Mouse (Mus musculus) hindbrain, postnatal 0 days (tissue): ENCODE data around the gene Mrps18b. TPM values are rescaled to one million over a fixed set of nuclear protein-coding genes. Genes with fewer than 3 reads are reported as not detected.
A peak's percentile ranks its signal among the peaks of the same experiment; 100 is the strongest.

ENCODE experiments used
- ATAC-seq: fragments of 200-750 bp; cut with Nextera tagmentation; 2 replicates; pipeline ENCODE4 v1.8.0; 2017; ENCODE audit warnings: mild to moderate bottlenecking, moderate TSS enrichment, moderate library complexity
- DNase-seq: peaks from one replicate; pipeline ENCODE4 v3.0.0-alpha.2; 2015; ENCODE audit warnings: low spot score
- H3K27ac ChIP-seq: fragments of 300-500 bp; sonication (generic); 2 replicates; pipeline ENCODE4 v1.5.1; 2014; ENCODE audit warnings: mild to moderate bottlenecking
- H3K27me3 ChIP-seq: fragments of 300-500 bp; sonication (generic); 2 replicates; pipeline ENCODE4 v1.6.1; 2014; ENCODE audit warnings: low read length, mixed read lengths; ENCODE audit not compliant: insufficient read depth
- H3K36me3 ChIP-seq: fragments of 300-500 bp; sonication (generic); 2 replicates; pipeline ENCODE4 v1.6.1; 2014; ENCODE audit warnings: low read length, mixed read lengths; ENCODE audit not compliant: insufficient read depth
- H3K4me1 ChIP-seq: fragments of 300-500 bp; sonication (generic); 2 replicates; pipeline ENCODE4 v1.6.1; 2014; ENCODE audit warnings: antibody characterized with exemption, low read length, mixed read lengths; ENCODE audit not compliant: insufficient read depth
- H3K4me2 ChIP-seq: fragments of 300-500 bp; sonication (generic); 2 replicates; pipeline ENCODE4 v1.6.1; 2014; ENCODE audit warnings: low read depth, mild to moderate bottlenecking, low read length, moderate library complexity, mixed read lengths
- H3K4me3 ChIP-seq: fragments of 300-500 bp; sonication (generic); 2 replicates; pipeline ENCODE4 v1.5.1; 2014; ENCODE audit warnings: low read length
- H3K9ac ChIP-seq: fragments of 300-500 bp; sonication (generic); replicated peaks from 2 replicates; pipeline ENCODE4 v1.6.1; 2014; ENCODE audit warnings: mild to moderate bottlenecking, low read length, moderate library complexity, mixed read lengths
- H3K9me3 ChIP-seq: fragments of 300-500 bp; sonication (generic); 2 replicates; pipeline ENCODE4 v1.6.1; 2016; ENCODE audit warnings: low read length, mixed read lengths
- CTCF ChIP-seq: IDR thresholded peaks from 2 replicates; pipeline ENCODE4 v1.5.1; 2016; ENCODE audit warnings: antibody characterized with exemption, control low read depth, low read depth
- WGBS: fragments of 180-500 bp; shearing (Covaris S2); extraction: QIAGEN DNeasy Blood & Tissue Kit; methylation state at CpG from one replicate; pipeline ENCODE4 v1.1.7; 2014; 5-methylcytosine and 5-hydroxymethylcytosine counted together
- polyA plus RNA-seq: library from polyadenylated mRNA; unstranded; fragments of >200 nt; fragmentation: Nextera tagmentation; extraction: Ambion mirVana; gene quantifications from 2 replicates; pipeline ENCODE4 v1.2.1, GENCODE M21; 2015
- total RNA-seq: library from RNA; depleted of rRNA; stranded (reverse); fragments of >200 nt; gene quantifications from 2 replicates; pipeline ENCODE4 v1.2.3, GENCODE M21; 2014

Mrps18b gene
- total and polyA plus RNA-seq, 2 experiments from 2014 or later: 42.9 to 72.2 TPM

DNA sequence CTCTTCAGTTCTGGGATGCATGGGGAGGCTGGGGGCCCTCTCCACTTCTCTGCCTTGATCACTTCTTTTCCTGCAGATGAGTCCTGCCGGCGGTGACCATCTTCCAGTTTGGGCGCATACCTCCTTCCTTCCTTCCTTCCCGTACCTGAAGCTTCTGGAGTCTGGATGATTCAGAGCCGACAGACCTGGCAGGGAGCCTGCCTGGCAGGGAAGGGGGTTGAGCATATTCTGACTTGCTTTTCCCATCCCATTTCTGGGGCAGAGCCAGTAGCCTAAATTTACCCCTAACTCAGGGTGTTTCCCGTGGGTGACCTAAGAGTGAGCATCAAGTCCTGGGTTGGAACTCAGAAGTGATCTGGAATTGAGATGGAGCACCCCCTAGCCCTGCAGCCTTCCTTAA, 41.5 kb downstream of the Mrps18b start:
- Histone ChIP-seq H3K27me3 (no peaks in the 10 kb centered on the region), H3K9me3 (no peaks in the 10 kb centered on the region), H3K4me1 (peaks cover 8% of the 10 kb centered on the region), H3K36me3 (peaks cover 3% of the 10 kb centered on the region; the same call in 1 of the 2 replicates), H3K4me2 (no peak overlapping the region), H3K4me3 (no peak overlapping the region), H3K27ac (no peak overlapping the region), H3K9ac (no peak overlapping the region)
- DNase-seq (no peak), ATAC-seq (no peak)
- 90% methylated on average over 6 of the region's 6 CpGs for WGBS
- TF ChIP-seq CTCF: no peak

DNA sequence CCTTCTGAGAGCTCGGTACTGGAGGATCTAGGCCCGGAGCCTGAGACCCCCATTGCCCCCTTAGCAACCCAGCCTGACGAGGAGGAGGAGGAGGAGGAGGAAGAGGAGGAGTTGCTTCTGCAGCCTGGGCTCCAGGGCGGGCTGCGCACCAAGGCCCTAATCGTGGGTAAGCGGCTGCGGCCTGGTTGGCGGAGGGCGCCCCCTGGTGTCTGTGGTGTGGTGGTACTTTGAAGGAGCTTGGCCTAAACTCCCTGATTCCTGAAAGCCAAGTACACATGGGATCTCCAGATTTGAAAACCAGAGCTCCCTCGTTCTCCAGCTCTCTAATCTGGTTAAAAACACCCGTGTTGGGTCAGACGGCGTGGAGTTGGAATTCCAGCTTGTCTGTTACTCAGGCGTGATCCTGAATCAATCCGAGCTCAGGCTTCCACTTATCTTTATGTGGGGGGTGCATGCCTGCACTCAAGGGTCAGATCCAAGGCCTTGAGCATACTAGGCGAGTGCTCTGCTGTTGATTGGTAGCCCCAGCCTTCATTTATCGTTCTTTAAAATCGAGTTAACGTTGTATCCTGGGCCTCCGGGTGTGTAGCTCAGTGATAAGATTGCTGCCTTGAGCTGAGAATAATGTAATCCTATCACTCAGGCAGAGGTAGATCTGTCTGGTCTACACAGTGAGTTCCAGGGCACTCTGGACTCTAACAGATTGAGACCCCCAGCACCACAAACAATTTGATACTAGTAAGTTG, 42.2 kb downstream of the Mrps18b start:
- WGBS: 31% methylated on average over 20 of the region's 21 CpGs
- Histone ChIP-seq H3K9ac (0 out of 2 replicates have a peak overlapping the region, but pooled peaks have one; percentile 5), H3K4me2 (no peak overlapping the region), H3K36me3 (peaks cover 3% of the 10 kb centered on the region; the same call in 1 of the 2 replicates), H3K4me1 (peaks cover 13% of the 10 kb centered on the region), H3K27ac (peak overlapping the region; percentile 16), H3K4me3 (no peak overlapping the region), H3K27me3 (no peaks in the 10 kb centered on the region), H3K9me3 (no peaks in the 10 kb centered on the region)
- ATAC-seq (peak; percentile 57), DNase-seq (peak; percentile 87)
- peak; percentile 93 for TF ChIP-seq CTCF

- 77% methylated on average over 8 of the region's 8 CpGs for WGBS
- ATAC-seq (no peak), DNase-seq (peak; percentile 23)
- H3K9ac ChIP-seq: no peak overlapping the region
- peaks cover 3% of the 10 kb centered on the region; the same call in 1 of the 2 replicates for H3K36me3 ChIP-seq
- peak; percentile 73 for TF ChIP-seq CTCF
- H3K4me3 ChIP-seq: peak overlapping the region; percentile 56; the same call in 1 of the 2 replicates
- H3K9me3 ChIP-seq: no peaks in the 10 kb centered on the region
- peak overlapping the region; percentile 95; the same call in 1 of the 2 replicates for H3K27ac ChIP-seq
- H3K27me3 ChIP-seq: no peaks in the 10 kb centered on the region
- peak overlapping the region; percentile 93 for H3K4me2 ChIP-seq
- peaks cover 19% of the 10 kb centered on the region for H3K4me1 ChIP-seq
Measured at GRCm38 (mm10) chr17:35870884-35871696, 45.1 kb downstream of the Mrps18b start.

GRCm38 (mm10) chr17:35870151-35870883, 45.9 kb downstream of the Mrps18b start:
- Histone ChIP-seq H3K4me3 (peak overlapping the region; percentile 56), H3K27me3 (no peaks in the 10 kb centered on the region), H3K9me3 (no peaks in the 10 kb centered on the region), H3K4me2 (peak overlapping the region; percentile 93), H3K36me3 (peaks cover 3% of the 10 kb centered on the region; the same call in 1 of the 2 replicates), H3K27ac (peak overlapping the region; percentile 95), H3K9ac (peak overlapping the region; percentile 24; the same call in 1 of the 2 replicates), H3K4me1 (peaks cover 19% of the 10 kb centered on the region)
- no peak for ATAC-seq
- WGBS: 65% methylated on average over 8 of the region's 9 CpGs
- DNase-seq: no peak
- TF ChIP-seq CTCF: no peak

- DNase-seq: peak; percentile 58
- Histone ChIP-seq H3K4me3 (peak overlapping the region; percentile 56), H3K4me1 (peaks cover 19% of the 10 kb centered on the region), H3K9me3 (no peaks in the 10 kb centered on the region), H3K27ac (peak overlapping the region; percentile 95), H3K9ac (peak overlapping the region; percentile 84), H3K27me3 (no peaks in the 10 kb centered on the region), H3K36me3 (no peaks in the 10 kb centered on the region), H3K4me2 (peak overlapping the region; percentile 93)
- WGBS: 2% methylated on average over 7 of the region's 7 CpGs
- ATAC-seq: no peak
- no peak for TF ChIP-seq CTCF
Measured at GRCm38 (mm10) chr17:35869346-35870067, 46.7 kb downstream of the Mrps18b start.

GRCm38 (mm10) chr17:35868961-35869345, 47.2 kb downstream of the Mrps18b start:
- no peak for TF ChIP-seq CTCF
- H3K9ac ChIP-seq: peak overlapping the region; percentile 84
- ATAC-seq: no peak

More at GRCm38 (mm10) chr17:35868961-35869345, 47.2 kb downstream of the Mrps18b start:
- Histone ChIP-seq H3K9me3 (no peaks in the 10 kb centered on the region), H3K4me2 (peak overlapping the region; percentile 93), H3K4me3 (peak overlapping the region; percentile 56), H3K27me3 (no peaks in the 10 kb centered on the region), H3K36me3 (no peaks in the 10 kb centered on the region), H3K27ac (peak overlapping the region; percentile 95), H3K4me1 (peaks cover 19% of the 10 kb centered on the region)
- under 1% methylated on average over 7 of the region's 7 CpGs for WGBS
- no peak for DNase-seq
